Mouse (Mus musculus) thymus, postnatal 36 days (tissue): ENCODE results near the gene Uhrf1bp1l.
A peak's percentile ranks its signal among the peaks of the same experiment; 100 is the strongest.
"Not testable (repeated sequence)": the region's sequence is repeated elsewhere in the genome, so short reads cannot be mapped to it uniquely, and the experiment has no call there.

Experiments
- DNase-seq, 2 experiments: peaks; one replicate each; pipeline ENCODE4 v3.0.0; 2022; ENCODE audit warnings: mixed read lengths in 2 of 2

Uhrf1bp1l gene

DNA sequence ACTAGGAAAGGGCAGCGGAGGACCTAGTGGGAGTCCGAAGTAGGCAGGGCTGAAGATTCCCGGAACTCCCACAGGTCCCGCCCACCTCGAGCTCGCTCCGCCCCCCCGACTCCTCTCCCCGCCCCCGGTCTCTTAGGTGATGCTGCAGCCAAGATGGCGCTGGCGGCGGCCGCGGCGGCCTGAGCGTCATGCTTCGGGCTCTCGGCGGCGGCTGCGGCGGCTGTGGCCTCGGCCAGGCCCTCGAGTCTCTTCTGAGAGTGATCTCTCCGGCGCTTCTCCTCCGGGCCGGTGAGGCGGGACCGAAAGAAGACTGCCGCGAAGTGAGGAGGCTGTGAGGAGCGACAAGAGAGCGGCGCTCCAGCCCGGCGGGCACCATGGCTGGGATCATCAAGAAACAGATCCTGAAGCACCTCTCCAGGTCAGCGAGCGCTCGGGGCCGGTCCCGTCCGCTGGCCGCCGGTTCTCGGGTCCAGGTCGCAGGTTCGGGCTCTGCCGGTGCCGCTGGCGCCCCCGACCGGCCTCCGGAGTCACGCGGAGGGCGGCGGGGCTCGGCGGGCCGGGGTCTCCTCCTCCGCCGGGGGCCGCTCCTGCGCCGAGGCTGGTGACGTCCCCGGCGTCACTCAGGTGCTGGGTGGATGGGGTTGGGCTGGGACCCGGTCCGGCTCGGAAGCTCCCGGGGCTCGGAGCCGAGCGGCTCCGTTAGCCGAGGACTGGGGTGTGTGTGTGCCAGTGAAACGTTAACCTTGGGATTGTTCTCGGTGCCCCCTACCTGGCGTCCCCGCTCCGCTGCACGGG is at the start of gene Uhrf1bp1l:
Gene Uhrf1bp1l, plus strand, starts transcription at position 121 of the 795 bp plus-strand sequence.
- peak; percentile 88 to 94 for DNase-seq

DNA sequence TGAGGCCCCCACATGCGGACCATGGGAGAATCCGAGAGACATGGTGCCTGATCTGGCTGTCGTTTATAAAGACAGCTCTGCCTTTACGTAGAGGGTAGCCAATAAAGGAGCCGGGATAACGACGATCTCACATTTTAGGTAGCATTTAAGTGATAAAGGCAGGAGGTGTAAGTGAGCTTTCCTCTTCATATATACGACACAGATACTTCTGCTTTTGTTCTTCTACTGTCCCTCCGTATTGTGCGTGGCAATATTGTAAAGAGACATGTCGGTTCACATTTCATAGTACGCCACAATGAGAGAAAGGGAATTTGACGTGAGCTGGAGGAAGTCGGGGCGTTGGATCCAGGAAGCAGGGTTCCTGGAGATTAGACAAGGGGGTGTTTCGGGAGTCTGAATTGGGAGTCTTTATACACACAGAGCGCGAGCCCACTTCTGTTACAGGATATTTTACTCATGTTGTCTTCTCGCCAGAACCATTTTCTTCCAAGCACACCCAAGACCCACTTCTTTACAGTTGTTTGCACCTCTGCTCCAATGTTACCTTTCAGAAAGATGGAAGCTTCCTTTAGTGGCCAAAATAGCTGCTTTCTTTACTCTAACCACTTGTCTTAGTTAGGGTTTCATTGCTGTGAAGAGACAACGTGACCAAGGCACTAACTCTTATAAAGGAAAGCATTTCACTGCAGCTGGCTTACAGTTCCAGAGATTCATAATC is 49.4 kb upstream of the Uhrf1bp1l start:
- DNase-seq, result peak in 1 of 2 experiments; percentile 7

DNA sequence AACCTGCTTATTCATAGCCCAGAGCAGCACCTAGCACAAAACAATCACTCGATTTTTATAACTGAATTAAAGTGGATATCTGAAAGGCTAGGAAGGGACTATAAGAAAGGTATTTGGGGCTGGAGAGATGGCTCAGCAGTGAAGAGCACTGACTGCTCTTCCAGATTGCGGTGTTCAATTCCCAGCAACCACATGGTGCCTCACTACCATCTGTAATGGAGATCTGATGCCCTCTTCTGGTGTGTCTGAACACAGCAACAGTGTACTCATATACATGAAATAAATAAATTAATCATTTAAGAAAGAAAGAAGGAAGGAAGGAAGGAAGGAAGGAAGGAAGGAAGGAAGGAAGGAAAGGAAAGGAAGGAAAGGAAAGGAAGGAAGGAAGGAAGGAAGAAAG is 48.5 kb upstream of the Uhrf1bp1l start:
- not testable (repeated sequence) for DNase-seq

DNA sequence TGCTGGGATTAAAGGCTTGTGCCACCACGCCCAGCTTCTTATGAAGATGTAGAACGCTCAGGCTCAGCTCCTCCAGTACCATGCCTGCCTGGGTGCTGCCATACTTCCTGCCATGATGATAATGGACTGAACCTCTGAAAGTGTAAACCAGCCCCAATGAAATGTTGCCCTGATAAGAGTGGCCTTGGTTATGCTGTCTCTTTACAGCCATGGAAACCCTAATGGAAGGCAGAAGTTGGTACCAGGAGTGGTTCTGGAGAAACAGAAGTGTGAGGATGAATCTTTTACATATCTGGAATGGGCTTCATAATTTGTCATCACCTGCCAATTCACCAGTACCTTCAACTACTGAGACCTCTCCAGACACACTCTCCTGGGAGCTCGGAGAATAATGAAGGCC is 46.8 kb upstream of the Uhrf1bp1l start:
- no peak for DNase-seq

DNA sequence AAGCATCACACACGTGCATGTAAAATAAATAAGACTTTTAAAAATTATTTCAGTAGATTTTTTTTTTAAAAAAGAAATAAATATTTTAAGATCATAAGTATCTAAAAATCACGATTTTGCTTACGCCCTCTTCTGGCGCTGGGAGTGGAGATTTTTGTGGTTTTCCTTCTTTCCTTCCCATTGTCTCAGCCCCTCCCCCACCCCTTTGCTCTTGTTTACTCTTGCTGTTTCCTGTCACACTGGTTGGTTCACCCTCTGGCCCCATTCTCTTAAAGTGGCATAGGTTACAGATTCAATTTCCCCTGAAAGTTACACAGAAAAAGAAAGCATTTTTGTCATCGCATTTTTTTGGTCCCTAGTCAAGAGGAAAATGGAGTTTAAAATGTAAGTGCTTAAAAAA is 41.7 kb upstream of the Uhrf1bp1l start:
- peak; percentile 33 to 45 for DNase-seq

DNA sequence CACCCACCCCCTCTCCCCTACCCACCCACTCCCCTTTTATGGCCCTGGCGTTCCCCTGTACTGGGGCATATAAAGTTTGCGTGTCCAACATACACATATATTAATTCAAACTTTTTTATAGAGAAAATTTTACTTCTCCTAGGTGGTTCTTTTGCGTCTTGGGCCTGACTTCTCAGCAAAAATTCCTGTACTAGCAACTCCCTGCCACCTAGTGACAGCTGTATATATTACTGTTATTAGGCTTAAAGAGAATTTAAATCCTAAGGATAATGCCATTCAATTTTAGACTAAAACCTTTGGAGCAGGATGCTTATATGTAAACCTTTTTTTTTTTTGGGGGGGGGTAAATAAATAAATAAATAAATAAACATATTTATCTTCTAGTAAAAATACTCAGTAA is 37.4 kb upstream of the Uhrf1bp1l start:
- no peak for DNase-seq

DNA sequence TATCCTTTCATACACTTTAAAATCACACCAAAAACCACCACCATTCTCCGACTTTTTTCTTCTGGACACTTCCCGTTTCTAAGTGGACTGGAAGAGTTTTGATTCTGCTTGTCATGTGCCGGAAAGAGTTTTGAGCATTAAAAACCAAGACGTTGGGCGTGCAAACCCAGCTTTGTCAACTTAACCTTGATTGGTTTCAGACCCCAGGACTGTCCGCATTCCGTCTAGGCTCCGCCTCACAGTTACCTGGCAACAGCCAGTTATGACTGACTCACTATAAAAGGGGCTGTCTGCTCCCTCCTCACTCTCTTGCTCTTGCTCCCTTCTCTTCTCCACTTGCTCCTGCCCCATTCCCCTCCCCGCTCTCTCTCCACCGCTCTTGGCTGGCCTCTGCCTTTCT is 36.1 kb upstream of the Uhrf1bp1l start:
- DNase-seq, result no peak

DNA sequence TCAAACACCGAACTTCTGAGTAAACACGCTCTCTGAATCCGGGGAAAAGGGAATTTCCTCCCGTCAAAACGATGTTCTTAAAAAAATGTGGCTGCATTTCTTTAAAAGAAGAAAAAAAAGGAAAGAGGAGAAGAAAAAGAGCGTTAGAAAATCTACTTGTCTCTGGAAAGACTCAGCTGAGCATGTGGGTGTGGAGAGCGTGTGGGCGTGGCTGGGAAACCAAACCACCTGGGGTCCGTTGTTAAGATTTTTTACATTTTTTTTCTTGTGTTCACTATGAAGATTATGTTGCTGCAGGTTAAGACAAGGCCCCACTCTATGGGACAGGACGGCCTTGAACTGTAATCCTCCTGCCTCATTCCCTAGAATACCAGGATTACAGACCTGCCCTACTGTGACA is 29.9 kb upstream of the Uhrf1bp1l start:
- DNase-seq, result no peak

DNA sequence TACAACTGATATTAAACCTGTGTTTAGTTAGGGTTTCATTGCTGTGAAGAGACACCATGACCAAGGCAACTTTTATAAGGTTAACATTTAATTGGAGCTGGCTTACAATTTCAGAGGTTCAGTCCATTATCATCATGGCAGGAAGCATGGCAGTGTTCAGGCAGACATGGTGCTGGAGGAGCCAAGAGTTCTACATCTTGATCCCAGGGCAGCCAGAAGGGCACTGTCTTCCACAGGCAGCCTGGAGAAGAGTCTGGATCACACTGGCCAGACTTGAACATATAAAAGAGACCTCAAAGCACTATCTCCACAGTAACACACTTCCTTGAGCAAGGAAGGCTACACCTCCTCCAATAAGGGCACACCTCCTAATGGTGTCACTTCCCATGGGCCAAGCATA is 24.5 kb upstream of the Uhrf1bp1l start:
- no peak for DNase-seq

DNA sequence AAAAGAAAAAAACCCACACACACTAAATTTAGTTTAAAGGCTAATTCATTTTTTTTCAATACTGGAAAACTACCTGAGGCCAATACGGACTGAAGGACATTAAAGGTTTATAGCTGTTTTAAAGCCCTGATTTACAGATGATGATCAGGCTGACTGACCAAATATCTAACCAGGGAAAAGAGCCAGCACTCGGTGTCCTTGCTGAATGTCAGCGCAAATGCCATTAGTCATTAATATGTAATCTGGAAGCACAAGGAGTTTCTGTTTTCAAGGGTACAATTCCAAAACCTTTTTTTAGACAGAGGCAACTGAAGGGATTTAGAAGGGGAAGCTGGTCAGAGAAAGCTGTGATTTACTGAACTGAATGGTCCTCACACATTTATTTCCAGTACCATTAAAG is 24.0 kb upstream of the Uhrf1bp1l start:
- DNase-seq, result no peak

DNA sequence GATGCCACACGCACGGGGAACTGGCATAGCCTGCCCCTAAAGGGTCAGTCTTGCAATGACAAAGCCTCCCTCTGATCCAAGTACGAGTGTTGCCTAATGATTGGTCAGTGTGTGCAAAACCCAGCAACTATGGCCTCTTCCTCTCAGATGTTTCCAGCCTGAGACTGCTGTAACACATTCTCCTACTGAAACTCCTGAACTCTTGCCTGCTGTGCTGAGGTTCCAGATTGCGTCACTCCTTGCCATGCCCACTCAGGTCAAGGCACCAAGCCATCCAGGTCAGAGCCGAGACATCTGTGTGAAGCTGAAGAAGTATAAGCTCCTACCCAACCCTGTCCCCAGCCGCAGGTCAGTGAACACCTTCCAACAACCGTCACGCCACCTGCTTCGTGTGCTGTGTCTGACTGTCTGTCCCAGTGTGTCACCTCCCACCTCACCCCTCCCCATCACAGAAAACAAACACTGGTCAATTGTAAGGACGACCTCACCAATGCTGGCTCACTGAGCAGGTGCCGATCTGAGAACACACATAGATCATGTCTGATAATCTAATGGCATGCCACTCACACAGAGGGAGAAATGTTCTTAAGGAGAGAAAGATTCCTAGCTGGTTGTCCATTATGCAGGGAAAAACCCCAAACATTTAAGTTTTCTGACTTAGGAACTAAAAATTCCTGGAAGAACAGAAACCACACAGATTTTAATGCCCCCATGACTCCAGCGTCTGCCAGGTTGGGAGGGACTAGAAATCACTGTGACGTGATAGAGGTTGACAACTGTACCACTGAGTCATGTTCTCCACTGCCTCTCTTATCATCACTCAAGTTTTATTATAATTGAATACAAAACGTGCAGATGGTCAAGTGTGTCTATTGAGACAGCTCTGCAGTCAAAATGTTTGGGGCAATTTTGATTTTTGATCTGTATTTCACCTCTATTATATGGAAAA is 22.3 kb upstream of the Uhrf1bp1l start:
- no peak for DNase-seq

DNA sequence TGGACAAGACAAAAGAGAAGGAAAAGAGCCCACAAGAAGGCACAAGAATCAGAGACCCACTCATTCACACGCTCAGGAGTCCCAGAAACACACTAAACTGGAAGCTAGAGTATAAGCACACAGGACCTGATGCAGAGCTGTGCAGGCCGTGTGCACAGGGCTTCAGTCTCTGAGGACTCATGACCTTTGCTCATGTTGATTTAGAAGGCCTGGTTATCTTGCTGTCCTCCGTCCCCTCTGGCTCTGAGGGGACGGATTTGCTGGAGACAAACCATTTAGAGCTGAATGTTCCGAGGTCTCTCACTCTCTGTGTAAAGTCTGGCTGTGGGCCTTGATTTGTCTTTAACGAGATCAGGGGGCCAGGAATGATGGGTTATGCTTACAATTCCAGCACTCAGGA is 14.4 kb upstream of the Uhrf1bp1l start:
- DNase-seq, result no peak

DNA sequence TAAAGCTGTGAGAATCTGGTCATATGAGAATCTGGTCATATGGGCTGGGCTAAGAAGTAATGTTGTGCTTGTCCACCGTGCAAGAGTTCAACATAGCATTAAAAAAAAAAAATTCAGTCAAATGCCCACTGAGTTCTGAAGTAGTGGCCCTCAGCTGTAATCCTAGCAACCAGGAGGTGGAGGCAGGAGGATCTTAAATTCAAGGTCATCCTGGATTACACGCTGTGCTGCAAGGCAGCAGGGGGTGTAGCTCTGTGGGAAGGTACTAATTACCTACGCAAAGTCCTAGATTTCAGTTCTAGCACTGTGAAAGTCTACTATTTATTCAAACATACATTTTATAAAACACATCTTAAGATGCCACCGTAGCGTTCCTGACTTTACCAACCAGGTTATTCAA is 13.4 kb upstream of the Uhrf1bp1l start:
- DNase-seq, result no peak

DNA sequence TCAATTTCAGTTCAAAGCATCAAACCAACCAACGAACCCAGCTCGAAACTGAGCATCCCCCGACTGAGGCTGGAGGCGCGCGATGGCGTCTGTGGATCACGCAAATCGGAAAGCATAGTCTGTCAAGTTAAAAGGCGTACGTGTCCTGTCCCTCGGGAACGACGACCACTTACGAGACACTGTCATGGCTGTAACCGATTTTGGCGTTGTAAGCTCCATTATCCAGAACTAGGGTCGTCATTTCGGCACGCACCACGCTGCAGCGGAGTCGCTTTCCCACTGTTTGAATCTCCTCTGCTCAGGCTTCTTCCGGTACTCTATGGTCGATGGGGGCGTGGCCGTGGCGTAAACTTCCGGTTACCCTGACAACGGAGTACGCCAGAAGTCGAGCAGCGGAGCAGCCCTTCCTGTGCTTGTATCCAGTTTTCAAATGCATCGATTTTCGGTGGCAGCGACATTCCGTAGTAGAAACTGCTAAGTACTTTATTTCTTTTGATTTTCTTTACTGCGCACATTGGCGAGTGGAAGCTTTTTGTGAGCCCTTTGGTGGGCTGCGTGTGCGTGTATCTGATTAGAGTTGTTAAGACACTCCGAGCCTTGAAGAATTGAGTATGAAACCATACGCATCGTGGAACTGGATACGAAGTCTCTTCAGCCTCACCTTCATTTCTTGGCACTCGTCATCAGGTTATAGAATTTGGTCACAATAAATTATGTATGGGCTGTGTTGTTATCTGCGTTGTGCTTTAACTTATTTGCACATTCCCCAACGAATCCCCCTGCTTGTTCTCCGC is 12.6 kb upstream of the Uhrf1bp1l start, which contains the start of gene Actr6:
Gene Actr6, minus strand, starts transcription at position 295 of the 794 bp plus-strand sequence.
- DNase-seq, result peak; percentile 93 to 94

DNA sequence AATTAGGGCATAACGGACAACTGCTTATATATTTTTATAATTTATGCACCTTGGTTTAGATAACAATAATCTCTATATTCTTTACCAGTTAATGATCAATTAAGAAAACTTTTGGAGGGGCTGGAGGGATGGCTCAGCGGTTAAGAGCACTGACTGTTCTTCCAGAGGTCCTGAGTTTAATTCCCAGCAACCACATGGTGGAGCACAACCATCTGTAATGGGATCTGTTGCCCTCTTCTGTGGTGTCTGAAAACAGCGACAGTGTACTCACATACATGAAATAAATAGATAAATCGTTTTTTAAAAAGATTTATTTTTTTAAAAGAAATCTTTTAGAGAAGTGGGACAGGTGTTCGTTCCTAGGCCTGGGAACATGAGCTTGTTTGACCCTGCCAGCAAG is 7.7 kb upstream of the Uhrf1bp1l start:
- no peak for DNase-seq

DNA sequence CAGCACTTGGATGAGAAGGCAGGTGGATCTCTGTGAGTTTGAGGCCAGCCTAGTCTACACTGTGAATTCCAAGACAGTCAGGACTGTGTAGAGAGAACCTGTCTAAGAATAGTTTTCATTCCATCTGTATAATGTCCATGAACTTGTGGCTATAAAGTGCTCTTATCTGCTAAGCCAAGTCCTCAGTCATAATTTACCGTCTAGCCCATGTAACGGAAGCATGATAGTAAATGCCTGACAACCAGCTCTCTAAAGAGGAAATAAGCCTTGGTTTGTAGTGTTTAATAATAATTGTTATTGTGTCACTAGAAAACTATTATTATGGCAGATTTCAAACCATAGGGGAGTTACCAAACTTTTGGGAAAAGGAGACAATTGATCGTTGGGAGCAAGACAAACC is 6.9 kb upstream of the Uhrf1bp1l start:
- DNase-seq, result no peak

DNA sequence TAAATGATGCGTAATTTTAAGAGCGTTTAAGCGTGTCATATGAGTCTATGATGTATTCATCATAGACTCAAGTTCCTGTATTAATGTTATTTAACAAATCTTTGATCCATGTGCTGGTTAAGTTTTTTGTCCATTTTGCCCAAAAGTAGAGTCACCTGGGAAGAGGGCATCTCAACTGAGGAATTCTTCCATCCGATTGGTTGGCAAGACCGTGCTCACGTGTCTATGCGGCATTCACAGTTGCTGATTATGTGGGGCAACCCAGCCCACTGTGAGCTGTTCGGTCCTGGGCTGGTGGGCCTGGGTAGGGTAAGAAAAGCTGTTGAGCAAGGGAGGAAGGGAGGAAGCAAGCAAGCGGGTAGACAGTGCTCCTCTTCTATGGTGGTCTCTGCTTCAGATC is 6.4 kb upstream of the Uhrf1bp1l start:
- no peak for DNase-seq

DNA sequence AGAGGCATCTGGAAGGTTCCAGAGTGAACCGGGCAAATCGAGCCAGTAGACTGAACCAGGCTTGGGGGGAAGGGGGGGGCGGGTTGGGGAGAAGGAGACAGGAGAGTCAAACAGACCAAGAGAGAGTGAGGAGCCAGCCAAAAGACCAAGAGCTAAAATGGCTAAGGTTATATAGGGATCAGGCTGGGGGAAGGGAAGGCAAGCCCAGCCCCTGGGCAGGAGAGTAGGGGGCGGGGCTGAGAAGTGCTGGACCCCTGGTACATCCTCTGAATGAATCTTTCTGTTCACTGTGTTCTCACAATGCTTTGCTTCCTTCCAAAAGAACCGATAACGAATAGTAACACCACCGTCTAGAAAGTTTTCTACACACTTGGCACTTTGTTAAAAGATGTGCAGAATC is 5.1 kb upstream of the Uhrf1bp1l start:
- no peak for DNase-seq

DNA sequence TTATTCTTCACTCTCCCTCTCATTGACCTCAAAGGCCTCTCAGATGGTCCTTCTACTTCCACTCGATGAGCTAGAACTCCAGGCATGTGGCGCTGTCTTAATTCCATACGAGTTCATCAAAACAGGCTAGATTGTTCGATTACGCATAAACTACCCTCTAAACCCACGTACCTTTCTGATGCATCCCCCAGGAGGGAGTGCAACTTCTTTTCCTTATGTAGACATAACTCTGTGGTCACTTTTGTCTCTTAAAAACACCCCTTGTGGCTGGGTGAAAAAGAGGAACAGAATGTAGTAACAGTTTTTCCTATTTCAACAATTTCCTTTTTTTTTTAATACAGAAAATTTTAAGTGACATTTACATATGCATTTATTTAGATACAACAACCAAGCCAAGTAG is 3.8 kb upstream of the Uhrf1bp1l start:
- DNase-seq, result no peak

DNA sequence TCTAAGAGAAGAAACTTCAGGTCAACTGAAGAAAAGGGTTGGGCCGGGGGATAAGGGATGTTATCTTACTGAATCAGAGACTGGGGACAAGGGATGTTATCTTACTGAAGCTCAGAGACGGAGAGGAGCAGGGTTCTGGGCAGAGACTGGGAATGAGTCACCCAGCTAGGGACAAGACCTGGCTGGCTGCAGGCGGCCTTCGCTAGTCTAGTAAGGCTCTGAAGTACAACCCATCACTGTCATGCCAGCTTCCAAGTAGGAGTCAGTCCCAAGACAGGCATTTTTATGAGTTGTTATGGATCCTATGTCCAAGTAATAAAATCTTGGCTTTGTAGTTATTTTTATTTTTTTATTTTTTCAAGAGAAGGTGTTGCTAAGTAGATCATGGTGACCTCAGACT is 1.5 kb upstream of the Uhrf1bp1l start:
- no peak for DNase-seq

DNA sequence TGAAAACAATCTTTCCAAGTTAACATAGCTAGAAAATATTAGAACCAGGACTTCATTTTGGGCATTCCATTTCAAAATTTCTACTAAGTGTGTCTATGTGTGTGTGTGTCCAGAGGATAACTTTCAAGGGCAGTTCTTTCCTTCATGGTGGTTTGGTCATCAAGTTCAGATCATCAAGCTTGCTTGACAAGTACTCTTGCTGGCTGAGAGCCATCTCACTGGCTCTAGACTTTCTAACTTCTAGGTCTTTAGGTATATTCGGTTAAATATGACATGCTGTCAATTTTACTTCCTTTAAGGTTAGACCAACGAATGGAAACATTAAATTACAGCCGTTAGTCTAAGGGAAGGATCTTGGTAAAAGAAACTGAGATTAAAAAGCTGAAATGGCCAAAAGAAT is 450 bp upstream of the Uhrf1bp1l start:
- no peak for DNase-seq

DNA sequence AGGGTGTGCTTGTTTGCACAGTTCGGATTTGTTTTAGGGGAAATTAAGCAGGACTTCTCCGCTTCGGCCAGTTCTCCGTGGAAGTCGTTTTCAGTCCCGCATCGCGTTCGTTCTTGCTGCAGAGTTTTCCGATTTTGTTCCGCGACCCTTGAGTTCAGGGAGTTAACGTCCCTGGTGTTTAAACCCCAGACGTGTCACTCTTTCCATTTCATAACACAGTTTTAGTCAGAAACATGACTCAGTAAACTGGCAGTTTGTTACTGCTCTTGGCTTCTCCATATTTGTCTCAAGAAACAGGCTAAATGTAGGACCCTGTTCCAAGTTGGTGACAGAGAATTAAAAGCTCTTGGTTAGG is 852 bp downstream of the Uhrf1bp1l start:
- no peak for DNase-seq
